Mouse (Mus musculus) midbrain, embryonic 15.5 days (tissue): ENCODE data around the gene Pim3. TPM values are rescaled to one million over a fixed set of nuclear protein-coding genes. Genes with fewer than 3 reads are reported as not detected.

Experiments used
- ATAC-seq: fragments of 200-750 bp; cut with Nextera tagmentation; replicated peaks from 2 replicates; pipeline ENCODE4 v1.8.0; 2017; ENCODE audit warnings: moderate TSS enrichment
- H3K27ac ChIP-seq: fragments of 300-500 bp; sonication (generic); 2 replicates; pipeline ENCODE4 v1.5.1; 2015; ENCODE audit warnings: mild to moderate bottlenecking, inconsistent platforms
- H3K27me3 ChIP-seq: fragments of 300-500 bp; sonication (generic); replicated peaks from 2 replicates; pipeline ENCODE4 v1.6.1; 2015; ENCODE audit warnings: inconsistent platforms
- H3K36me3 ChIP-seq: fragments of 300-500 bp; sonication (generic); replicated peaks from 2 replicates; pipeline ENCODE4 v1.6.1; 2015; ENCODE audit warnings: inconsistent platforms
- H3K4me1 ChIP-seq: fragments of 300-500 bp; sonication (generic); 2 replicates; pipeline ENCODE4 v1.6.1; 2015; ENCODE audit warnings: inconsistent platforms
- H3K4me2 ChIP-seq: fragments of 300-500 bp; sonication (generic); 2 replicates; pipeline ENCODE4 v1.6.1; 2015; ENCODE audit warnings: inconsistent platforms, mild to moderate bottlenecking, moderate library complexity
- H3K4me3 ChIP-seq: fragments of 300-500 bp; sonication (generic); 2 replicates; pipeline ENCODE4 v1.5.1; 2015; ENCODE audit warnings: mild to moderate bottlenecking, inconsistent platforms
- H3K9ac ChIP-seq: fragments of 300-500 bp; sonication (generic); 2 replicates; pipeline ENCODE4 v1.6.1; 2015; ENCODE audit warnings: mild to moderate bottlenecking, inconsistent platforms
- H3K9me3 ChIP-seq: fragments of 300-500 bp; sonication (generic); 2 replicates; pipeline ENCODE4 v1.6.1; 2016; ENCODE audit warnings: inconsistent platforms
- WGBS: fragments of 180-500 bp; shearing (Covaris S2); methylation state at CpG from one replicate; pipeline ENCODE4 v1.1.7; 2015; ENCODE audit warnings: mixed read lengths; 5-methylcytosine and 5-hydroxymethylcytosine counted together
- polyA plus RNA-seq: library from polyadenylated mRNA; unstranded; fragments of >200 nt; fragmentation: Nextera tagmentation; extraction: Ambion mirVana; gene quantifications from 2 replicates; pipeline ENCODE4 v1.2.1, GENCODE M21; 2015

The Pim3 gene
- polyA plus RNA-seq, 1 experiment from 2014 or later: 69.0 TPM

- 63% methylated on average over 10 of the region's 10 CpGs for WGBS
- no peak overlapping the region for H3K27ac ChIP-seq
- H3K9me3 ChIP-seq: no peaks in the 10 kb centered on the region
Observed at GRCm38 (mm10) chr15:88840126-88840525, 21.9 kb upstream of the Pim3 start.

GRCm38 (mm10) chr15:88841160-88841559 lies 20.8 kb upstream of the Pim3 start:
- Histone ChIP-seq H3K9ac (no peak overlapping the region), H3K27ac (no peak overlapping the region), H3K4me1 (peaks cover 23% of the 10 kb centered on the region), H3K4me3 (no peak overlapping the region), H3K27me3 (no peaks in the 10 kb centered on the region), H3K36me3 (no peaks in the 10 kb centered on the region), H3K4me2 (no peak overlapping the region), H3K9me3 (no peaks in the 10 kb centered on the region)
- 95% methylated on average over 2 of the region's 2 CpGs for WGBS
- ATAC-seq: no peak

More at GRCm38 (mm10) chr15:88840126-88840525, 21.9 kb upstream of the Pim3 start:
- Histone ChIP-seq H3K9ac (no peak overlapping the region), H3K27me3 (no peaks in the 10 kb centered on the region), H3K36me3 (no peaks in the 10 kb centered on the region), H3K4me3 (no peak overlapping the region), H3K4me2 (no peak overlapping the region), H3K4me1 (peaks cover 23% of the 10 kb centered on the region)
- ATAC-seq: no peak

- Histone ChIP-seq H3K36me3 (no peaks in the 10 kb centered on the region), H3K27me3 (no peaks in the 10 kb centered on the region), H3K27ac (no peak overlapping the region), H3K9ac (no peak overlapping the region), H3K4me1 (peaks cover 20% of the 10 kb centered on the region), H3K9me3 (no peaks in the 10 kb centered on the region), H3K4me3 (no peak overlapping the region), H3K4me2 (no peak overlapping the region)
- no peak for ATAC-seq
- 84% methylated on average over 3 of the region's 3 CpGs for WGBS
Observed at GRCm38 (mm10) chr15:88841580-88842299, 20.2 kb upstream of the Pim3 start.

- H3K4me3 ChIP-seq: no peak overlapping the region
- no peak overlapping the region for H3K27ac ChIP-seq
- H3K9ac ChIP-seq: no peak overlapping the region
- no peaks in the 10 kb centered on the region for H3K27me3 ChIP-seq
- H3K4me1 ChIP-seq: peaks cover 17% of the 10 kb centered on the region
- H3K4me2 ChIP-seq: no peak overlapping the region
- no peak for ATAC-seq
- no peaks in the 10 kb centered on the region for H3K9me3 ChIP-seq
- 89% methylated on average over 3 of the region's 3 CpGs for WGBS
- H3K36me3 ChIP-seq: no peaks in the 10 kb centered on the region
Observed at GRCm38 (mm10) chr15:88842300-88842673, 19.7 kb upstream of the Pim3 start.

GRCm38 (mm10) chr15:88843486-88844097 lies 18.4 kb upstream of the Pim3 start:
- Histone ChIP-seq H3K4me2 (no peak overlapping the region), H3K36me3 (no peaks in the 10 kb centered on the region), H3K27me3 (no peaks in the 10 kb centered on the region), H3K9me3 (no peaks in the 10 kb centered on the region), H3K9ac (no peak overlapping the region), H3K4me3 (no peak overlapping the region), H3K4me1 (peaks cover 8% of the 10 kb centered on the region), H3K27ac (no peak overlapping the region)
- no peak for ATAC-seq
- 44% methylated on average over 8 of the region's 8 CpGs for WGBS

- no peak overlapping the region for H3K4me2 ChIP-seq
- no peaks in the 10 kb centered on the region for H3K4me1 ChIP-seq
- no peak overlapping the region for H3K27ac ChIP-seq
- ATAC-seq: no peak
- no peaks in the 10 kb centered on the region for H3K27me3 ChIP-seq
- H3K36me3 ChIP-seq: no peaks in the 10 kb centered on the region
- WGBS: 90% methylated on average over 7 of the region's 7 CpGs
- no peak overlapping the region for H3K4me3 ChIP-seq
- no peaks in the 10 kb centered on the region for H3K9me3 ChIP-seq
- no peak overlapping the region for H3K9ac ChIP-seq
Observed at GRCm38 (mm10) chr15:88844966-88845365, 17.0 kb upstream of the Pim3 start.

- no peak overlapping the region for H3K4me2 ChIP-seq
- no peak overlapping the region for H3K9ac ChIP-seq
- H3K27ac ChIP-seq: no peak overlapping the region
- no peak for ATAC-seq
- H3K4me1 ChIP-seq: no peaks in the 10 kb centered on the region
- H3K27me3 ChIP-seq: no peaks in the 10 kb centered on the region
- no peaks in the 10 kb centered on the region for H3K9me3 ChIP-seq
- H3K36me3 ChIP-seq: no peaks in the 10 kb centered on the region
- no peak overlapping the region for H3K4me3 ChIP-seq
- 96% methylated on average over 1 of the region's 1 CpGs for WGBS
Observed at GRCm38 (mm10) chr15:88848661-88849060, 13.3 kb upstream of the Pim3 start.

- 80% methylated on average over 2 of the region's 2 CpGs for WGBS
- no peak overlapping the region for H3K9ac ChIP-seq
- no peak overlapping the region for H3K4me3 ChIP-seq
- H3K9me3 ChIP-seq: no peaks in the 10 kb centered on the region
- no peak overlapping the region for H3K27ac ChIP-seq
- H3K4me1 ChIP-seq: no peaks in the 10 kb centered on the region
- ATAC-seq: no peak
- H3K27me3 ChIP-seq: no peaks in the 10 kb centered on the region
- no peak overlapping the region for H3K4me2 ChIP-seq
- no peaks in the 10 kb centered on the region for H3K36me3 ChIP-seq
Observed at GRCm38 (mm10) chr15:88849621-88850020, 12.4 kb upstream of the Pim3 start.

GRCm38 (mm10) chr15:88850146-88850826 lies 11.7 kb upstream of the Pim3 start:
- no peak for ATAC-seq
- no peaks in the 10 kb centered on the region for H3K4me1 ChIP-seq
- no peak overlapping the region for H3K4me2 ChIP-seq
- no peaks in the 10 kb centered on the region for H3K9me3 ChIP-seq
- no peaks in the 10 kb centered on the region for H3K27me3 ChIP-seq
- no peaks in the 10 kb centered on the region for H3K36me3 ChIP-seq
- H3K9ac ChIP-seq: no peak overlapping the region
- no peak overlapping the region for H3K4me3 ChIP-seq
- 58% methylated on average over 10 of the region's 10 CpGs for WGBS
- H3K27ac ChIP-seq: no peak overlapping the region

GRCm38 (mm10) chr15:88851076-88851475 lies 10.9 kb upstream of the Pim3 start:
- no peaks in the 10 kb centered on the region for H3K27me3 ChIP-seq
- H3K9ac ChIP-seq: no peak overlapping the region
- no peak for ATAC-seq
- H3K9me3 ChIP-seq: no peaks in the 10 kb centered on the region
- 54% methylated on average over 3 of the region's 3 CpGs for WGBS
- no peaks in the 10 kb centered on the region for H3K4me1 ChIP-seq
- no peak overlapping the region for H3K4me3 ChIP-seq
- no peak overlapping the region for H3K4me2 ChIP-seq
- no peak overlapping the region for H3K27ac ChIP-seq
- H3K36me3 ChIP-seq: no peaks in the 10 kb centered on the region

GRCm38 (mm10) chr15:88851507-88852149 lies 10.4 kb upstream of the Pim3 start:
- no peaks in the 10 kb centered on the region for H3K27me3 ChIP-seq
- 88% methylated on average over 10 of the region's 10 CpGs for WGBS
- H3K36me3 ChIP-seq: no peaks in the 10 kb centered on the region

GRCm38 (mm10) chr15:88853106-88853505 lies 8.9 kb upstream of the Pim3 start:
- no peak overlapping the region for H3K9ac ChIP-seq
- H3K27ac ChIP-seq: no peak overlapping the region
- H3K36me3 ChIP-seq: no peaks in the 10 kb centered on the region
- no peaks in the 10 kb centered on the region for H3K27me3 ChIP-seq
- no peak overlapping the region for H3K4me3 ChIP-seq
- H3K4me1 ChIP-seq: no peaks in the 10 kb centered on the region
- no peak for ATAC-seq
- 91% methylated on average over 9 of the region's 9 CpGs for WGBS
- no peaks in the 10 kb centered on the region for H3K9me3 ChIP-seq
- no peak overlapping the region for H3K4me2 ChIP-seq

More at GRCm38 (mm10) chr15:88851507-88852149, 10.4 kb upstream of the Pim3 start:
- H3K4me2 ChIP-seq: no peak overlapping the region
- H3K4me1 ChIP-seq: no peaks in the 10 kb centered on the region
- no peak for ATAC-seq
- no peaks in the 10 kb centered on the region for H3K9me3 ChIP-seq
- no peak overlapping the region for H3K9ac ChIP-seq
- H3K4me3 ChIP-seq: no peak overlapping the region
- H3K27ac ChIP-seq: no peak overlapping the region
